Mouse (Mus musculus): Measurements from ENCODE around the gene Cabp4. TPM values are rescaled to one million over a fixed set of nuclear protein-coding genes. Genes with fewer than 3 reads are reported as not detected.
"Not testable (repeated sequence)": the region's sequence is repeated elsewhere in the genome, so short reads cannot be mapped to it uniquely, and the experiment has no call there.

Gene Cabp4
- total RNA-seq, 2 experiments from 2014 or later: not detected

DNA sequence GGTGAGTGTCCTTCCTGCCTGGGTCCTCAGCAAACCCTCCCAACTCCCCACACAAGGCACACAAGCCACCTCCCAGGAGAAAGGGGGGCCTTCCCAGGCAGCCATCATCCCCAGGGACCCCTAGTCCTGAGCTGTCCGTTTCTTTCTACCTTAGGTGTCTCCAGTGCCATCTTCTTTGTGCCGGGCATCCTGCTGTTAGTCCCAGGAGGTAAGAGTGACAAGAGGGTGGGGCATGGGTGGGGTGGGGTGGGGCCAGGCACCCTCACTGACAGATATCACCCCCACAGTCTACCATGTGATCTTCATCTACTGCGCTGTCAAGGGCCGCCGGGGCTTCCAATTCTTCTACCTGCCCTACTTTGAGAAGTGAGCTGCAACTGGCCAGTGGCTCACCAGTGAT, 12.8 kb downstream of the Cabp4 start:
- intact Hi-C loops (cut with DNase I): no loop called here
- DNase-seq (ENCODE audit: low spot score in 2 of 2): no peak

DNA sequence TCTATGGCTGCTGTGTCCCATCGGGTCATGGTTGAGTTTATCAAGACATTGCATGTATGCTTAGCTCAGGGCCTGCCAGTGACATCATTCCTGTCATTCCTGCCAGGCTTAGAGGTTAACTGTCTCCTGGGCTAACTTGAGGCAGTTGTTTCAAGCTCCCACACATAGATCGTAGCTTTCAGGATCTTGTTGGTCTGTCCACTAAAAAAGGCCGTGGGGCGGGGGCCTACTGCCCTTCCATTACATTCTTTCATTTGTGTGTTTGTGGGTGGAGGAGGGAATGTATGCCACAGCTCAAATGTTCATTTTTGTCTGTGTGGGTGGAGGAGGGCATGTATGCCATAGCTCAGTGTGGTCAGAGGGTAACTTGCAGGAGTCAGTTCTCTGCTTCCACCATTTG, 13.7 kb downstream of the Cabp4 start:
- intact Hi-C loops (cut with DNase I): no loop called here
- no peak for DNase-seq (ENCODE audit: low spot score in 2 of 2)

DNA sequence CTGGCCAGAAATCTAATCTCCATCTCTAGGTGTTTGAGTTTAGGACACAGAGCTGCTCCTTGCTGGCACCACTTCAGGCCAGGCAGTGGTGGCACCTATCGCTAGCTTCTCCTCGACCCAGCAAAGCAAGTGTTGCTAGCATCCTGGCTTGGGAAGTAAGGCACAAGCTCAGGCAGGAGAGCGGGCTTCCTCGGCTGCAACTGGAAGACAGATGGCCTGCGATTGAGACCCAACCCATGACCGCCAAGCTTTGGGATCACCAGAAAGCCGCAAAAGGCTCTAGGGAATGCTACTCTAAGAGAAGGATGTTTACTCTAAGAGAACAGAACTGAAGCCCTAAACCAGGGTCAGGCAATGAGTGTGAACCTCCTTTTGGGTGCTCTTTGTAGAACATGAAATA, 14.4 kb downstream of the Cabp4 start:
- no peak for DNase-seq (ENCODE audit: low spot score in 2 of 2)
- intact Hi-C loops (cut with DNase I): loop anchor here (5.0 kb wide), 2 partner anchors 63 to 103 kb away; partner anchors contain the start of genes Pold4, Ppp1ca and Tbc1d10c

DNA sequence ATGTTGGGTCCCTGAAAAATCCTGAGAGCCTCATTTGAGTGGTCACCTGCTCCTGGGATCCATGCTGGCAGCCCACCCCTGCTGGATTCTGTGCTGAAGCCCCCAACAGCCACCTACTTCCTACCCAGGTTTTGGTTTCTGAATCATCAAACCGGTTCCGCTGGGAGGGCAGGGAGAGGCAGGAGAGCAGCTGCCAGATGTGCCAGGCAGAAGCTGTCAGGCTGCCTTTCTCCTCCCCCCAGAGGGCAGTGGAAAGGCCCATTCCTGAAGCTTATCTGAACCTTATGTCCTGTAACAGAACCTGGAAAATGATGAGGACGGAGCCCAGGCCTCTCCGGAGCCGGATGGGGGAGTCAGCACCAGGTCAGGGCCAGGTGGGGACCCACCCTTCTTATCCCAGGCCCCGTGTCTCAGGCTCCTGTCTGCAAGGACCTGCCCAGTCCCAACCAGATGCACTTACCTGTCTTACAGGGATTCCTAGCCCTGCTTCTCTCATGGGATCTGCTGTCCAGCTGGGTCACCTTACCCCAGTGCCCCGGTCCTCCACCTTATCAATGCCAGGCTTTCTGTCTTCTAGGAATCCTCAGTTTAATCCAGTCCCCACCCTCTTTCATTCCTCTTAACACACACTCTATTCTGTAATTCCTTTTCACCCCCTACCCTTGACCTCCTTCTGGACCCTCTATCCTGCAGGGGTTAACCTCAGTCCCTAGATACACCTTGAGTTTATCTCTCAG, 16.9 kb downstream of the Cabp4 start:
- peak; percentile 27 to 41 for DNase-seq (ENCODE audit: low spot score in 2 of 2)
- intact Hi-C loops (cut with DNase I): loop anchor here (5.0 kb wide), 2 partner anchors 65 to 105 kb away; partner anchors contain the start of genes Pold4, Ppp1ca and Tbc1d10c

DNA sequence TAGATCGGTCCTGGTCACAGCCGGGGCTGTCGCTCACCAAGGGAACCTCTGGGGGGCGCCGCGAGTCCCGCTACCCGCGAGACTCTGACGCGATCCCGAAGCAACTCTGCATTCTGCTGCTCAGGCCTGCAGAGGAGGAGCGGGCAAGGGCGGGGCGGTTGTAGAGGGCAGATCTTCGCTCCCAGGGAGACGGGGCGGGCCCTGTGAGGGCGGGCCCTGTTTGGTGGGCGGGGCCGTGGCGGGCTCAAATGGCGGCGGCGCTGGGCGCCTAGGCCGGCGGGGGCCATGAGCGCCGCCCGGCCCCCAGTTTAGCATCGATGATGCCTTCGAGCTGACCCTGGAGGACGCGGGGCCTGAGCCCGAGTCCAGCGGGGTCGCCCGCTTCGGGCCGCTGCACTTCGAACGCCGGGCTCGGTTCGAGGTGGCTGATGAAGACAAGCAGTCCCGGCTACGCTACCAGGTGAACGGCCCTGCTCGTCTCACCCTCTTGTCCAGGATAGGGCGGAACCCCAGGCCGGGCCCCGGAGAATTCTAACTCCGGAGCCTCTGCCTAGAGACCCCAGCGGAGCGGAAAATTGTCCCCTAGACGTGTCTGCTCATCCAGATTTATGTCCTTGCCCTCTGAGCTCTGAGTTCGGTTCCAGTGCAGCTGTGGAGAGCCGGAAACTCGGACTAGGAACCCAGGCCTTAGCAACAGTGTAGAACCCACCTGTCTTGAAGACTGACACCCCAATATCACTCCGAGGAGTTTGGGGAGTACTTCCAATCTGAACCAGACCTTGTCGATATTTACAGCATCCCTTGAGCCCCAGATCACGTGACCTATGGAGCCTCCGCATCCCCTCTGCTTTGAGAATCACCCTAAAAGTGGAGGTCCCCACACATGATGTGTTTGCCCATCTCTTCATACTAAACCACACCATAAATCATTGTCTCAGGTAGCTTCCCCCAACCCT, 17.8 kb downstream of the Cabp4 start, which contains the start of gene Aip:
TSS of gene Aip (minus strand) at position 118 of the 956 bp plus-strand sequence.
- intact Hi-C loops (cut with DNase I): loop anchor here (2.0 to 5.0 kb wide), 3 partner anchors 37 to 106 kb away; partner anchors contain the start of genes Pold4, Ppp1ca, Rps6kb2 and Tbc1d10c
- DNase-seq (ENCODE audit: low spot score in 2 of 2): peak; percentile 97

DNA sequence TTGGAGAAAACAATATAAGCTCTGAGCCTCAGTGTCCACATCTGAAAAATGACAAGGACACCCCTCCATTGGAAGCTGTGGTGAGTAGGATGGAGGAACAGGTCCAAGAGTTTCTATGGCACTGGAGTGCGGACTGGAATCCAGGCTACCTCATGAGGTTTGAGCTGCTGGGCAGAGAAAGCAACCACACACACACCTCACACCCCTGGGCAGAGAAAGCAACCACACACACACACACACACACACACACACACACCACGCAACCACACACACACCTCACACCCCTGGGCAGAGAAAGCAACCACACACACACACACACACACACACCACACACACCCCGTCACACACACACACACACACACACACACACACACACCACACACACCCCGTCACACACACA, 18.6 kb downstream of the Cabp4 start:
- intact Hi-C loops (cut with DNase I): loop anchor here (2.0 to 5.0 kb wide), 3 partner anchors 38 to 107 kb away; partner anchors contain the start of genes Pold4, Ppp1ca, Rps6kb2 and Tbc1d10c
- DNase-seq (ENCODE audit: low spot score in 2 of 2): not testable (repeated sequence)

DNA sequence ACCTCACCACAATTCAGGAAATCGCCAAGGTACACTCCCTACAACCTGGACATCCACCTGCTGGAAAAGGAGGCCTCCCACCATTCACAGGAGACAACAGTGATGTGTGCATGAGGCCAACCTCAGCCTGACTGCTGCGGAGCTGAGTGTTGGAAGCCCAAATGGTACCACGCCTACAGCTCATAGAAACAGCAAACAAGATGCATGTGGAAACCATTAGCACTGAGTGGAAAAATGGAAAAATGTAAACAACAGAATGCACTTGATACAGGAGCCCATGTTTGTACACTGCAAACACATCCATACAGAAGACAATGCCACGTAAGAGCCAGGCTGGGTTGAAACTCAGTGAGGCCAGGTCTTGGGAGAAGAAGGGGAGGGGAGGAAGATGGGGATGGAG, 19.4 kb downstream of the Cabp4 start:
- intact Hi-C loops (cut with DNase I): loop anchor here (2.0 kb wide), 1 partner anchor 38 kb away; the partner anchor contains the start of gene Rps6kb2
- DNase-seq (ENCODE audit: low spot score in 2 of 2): no peak

DNA sequence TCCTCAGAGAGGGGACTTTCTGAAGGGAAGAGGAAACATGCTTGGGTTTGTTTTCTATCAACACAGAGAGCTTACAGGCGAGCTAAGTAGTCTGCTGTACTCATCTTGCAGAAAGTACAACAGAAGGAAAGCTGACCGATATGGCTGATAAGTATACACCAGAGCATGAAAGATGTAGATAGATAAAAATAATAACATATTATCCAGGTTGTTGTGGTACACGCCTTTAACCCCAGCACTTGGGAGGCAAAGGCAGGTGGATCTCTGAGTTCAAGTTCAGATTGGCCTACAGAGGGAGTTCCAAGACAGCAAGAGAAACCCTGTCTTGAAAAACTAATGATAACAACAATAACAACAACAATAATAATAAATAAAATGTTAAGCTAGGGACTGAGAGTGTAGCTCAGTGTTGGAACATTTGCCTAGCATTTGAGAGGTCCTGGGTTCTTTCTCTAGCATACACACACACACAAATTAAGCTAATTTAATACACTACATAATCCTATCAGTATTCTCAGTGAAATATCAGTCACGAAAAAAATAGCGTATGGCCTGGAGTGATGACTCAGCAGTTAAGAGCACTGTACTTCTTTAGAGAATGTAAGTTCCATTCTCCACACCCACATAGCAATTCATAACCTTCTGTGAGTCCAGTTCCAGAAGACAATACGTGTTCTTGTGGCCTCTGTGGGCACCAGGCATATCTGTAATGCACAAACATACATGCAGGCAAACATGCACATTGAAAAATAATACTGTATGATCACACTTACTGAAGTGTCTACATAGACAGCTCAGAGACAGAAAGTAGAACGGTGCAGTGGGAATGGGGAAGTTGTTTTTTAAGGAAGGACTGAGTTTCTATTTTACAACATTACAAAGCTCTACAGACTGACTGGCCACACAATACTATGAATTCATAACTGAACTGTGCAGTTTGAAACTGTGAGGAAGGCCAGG, 21.1 kb downstream of the Cabp4 start:
- intact Hi-C loops (cut with DNase I): no loop called here
- DNase-seq (ENCODE audit: low spot score in 2 of 2): no peak

DNA sequence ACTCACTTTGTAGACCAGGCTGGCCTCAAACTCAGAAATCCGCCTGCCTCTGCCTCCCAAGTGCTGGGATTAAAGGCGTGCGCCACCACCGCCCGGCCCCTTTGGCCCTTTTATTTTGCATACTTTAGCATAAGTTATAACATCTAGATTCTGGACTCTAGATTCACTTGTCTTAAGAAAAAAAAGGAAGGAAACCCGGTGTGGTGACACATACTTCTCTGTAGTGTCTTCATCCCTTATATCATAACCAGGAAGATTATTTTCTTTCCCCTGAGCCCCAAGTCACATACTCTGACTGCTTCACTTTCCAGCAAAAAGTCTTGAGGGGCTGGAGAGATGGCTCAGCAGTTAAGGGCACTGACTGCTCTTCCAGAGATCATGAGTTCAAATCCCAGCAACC, 21.9 kb downstream of the Cabp4 start:
- intact Hi-C loops (cut with DNase I): not testable (repeated sequence)

DNA sequence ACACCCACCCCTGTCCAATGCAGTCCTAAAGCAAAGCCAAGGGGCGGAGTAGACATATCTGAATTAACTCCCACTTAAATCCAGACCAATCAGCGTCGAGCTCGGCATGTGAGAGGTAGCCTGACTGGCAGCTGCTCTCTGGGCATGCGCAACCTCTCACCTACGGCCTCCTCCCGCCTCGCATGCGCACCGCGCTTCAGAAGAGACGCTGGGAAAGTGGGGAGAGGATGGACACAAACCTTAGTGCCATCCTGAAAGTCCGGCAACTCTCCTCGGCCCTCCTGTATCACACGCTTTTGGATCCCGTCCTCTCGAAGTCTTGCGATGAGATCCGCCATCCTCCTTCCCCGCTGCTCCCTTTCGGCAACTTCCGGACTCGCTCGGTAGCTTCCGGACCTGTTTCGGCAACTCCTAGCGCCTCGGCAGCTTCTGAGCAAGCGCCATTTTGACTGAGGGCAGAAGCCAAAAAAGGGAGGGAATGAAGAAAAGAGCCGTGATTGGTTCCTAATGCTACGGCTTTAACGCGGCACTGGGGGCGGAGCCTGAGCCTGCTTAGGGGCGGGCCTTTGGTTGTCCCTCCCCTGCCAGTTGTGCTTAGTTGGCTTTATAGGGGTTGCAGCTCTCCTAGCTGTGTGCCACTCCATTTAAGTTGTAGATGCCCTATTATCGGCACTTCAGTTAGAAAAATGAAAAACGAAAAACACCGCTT, 22.6 kb downstream of the Cabp4 start:
- intact Hi-C loops (cut with DNase I): no loop called here
- peak; percentile 96 to 98 for DNase-seq (ENCODE audit: low spot score in 2 of 2)

More for the DNA sequence above, 21.9 kb downstream of the Cabp4 start:
- not testable (repeated sequence) for DNase-seq (ENCODE audit: low spot score in 2 of 2)

DNA sequence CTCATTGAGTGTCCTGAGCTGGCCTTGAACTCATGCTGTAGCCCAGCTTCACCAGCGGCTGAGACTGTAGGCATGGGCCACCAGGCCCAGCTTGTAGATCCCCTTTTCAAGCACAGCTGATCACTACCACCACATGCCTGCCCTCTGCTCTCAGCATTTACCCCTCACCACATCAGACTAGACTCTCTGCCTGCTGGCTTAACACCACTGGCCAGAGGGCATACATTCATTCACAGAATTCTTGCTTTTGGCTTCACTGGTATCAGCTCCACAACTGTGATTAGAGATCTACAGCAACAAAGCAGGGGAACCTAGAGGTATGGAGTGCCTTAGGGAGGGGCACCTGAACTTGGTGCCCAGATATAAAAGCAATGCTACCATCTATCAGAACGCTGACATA, 23.3 kb downstream of the Cabp4 start:
- intact Hi-C loops (cut with DNase I): no loop called here
- DNase-seq (ENCODE audit: low spot score in 2 of 2): no peak

DNA sequence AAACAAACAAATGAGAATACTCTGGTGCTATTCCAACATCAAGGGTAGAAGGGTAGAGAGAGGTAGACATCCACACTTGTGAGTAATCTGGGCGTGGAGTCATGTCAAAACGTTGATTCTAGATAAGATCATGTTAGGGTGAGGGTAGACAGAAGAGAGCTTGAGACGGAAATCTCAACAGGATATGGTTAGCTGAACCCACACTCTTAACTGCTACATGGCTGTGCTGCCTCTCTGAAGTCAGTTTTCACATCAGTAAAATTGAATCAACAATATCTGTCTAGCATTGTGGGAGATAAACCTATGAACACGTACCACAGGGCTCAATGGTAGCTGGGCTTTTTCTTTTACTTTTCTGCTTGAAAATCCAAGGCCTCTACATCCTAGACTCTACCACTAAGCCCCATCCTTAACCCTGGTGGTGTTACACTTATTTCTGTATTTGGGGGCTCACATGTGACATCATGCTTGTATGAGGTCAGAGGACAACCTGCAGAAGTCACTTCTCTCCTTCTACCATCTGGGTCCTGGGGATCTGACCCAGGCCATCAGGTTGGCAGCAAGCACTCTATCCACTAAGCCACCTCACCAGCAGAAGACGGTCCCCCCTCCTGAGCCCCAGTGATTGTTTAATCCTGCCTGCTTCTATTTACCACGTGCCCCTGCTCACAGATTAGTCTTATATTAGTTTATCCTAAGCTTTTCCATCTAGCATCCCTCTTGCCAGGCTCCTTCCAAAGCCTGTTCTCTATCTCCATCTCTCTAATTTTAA, 23.9 kb downstream of the Cabp4 start:
- no peak for DNase-seq (ENCODE audit: low spot score in 2 of 2)
- intact Hi-C loops (cut with DNase I): no loop called here

DNA sequence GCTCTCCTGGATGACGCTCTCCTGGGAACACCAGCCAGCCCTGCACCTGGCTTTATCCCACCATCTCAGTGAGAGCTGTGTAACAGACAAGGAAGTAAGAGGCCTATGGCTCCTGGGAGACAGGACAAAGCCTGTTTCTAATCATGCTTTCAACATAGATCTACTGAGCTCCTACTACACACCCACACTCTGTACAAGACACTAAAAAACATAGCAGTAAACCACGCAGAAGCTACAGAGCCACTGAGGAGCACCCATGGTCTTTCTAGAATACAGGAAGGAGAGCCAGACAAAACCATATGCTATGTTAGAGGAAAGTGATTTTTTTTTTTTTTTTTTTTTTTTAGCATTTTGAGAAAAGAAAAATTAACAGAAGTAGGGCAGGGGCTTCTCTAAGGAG, 25.5 kb downstream of the Cabp4 start:
- no peak for DNase-seq (ENCODE audit: low spot score in 2 of 2)
- intact Hi-C loops (cut with DNase I): no loop called here

DNA sequence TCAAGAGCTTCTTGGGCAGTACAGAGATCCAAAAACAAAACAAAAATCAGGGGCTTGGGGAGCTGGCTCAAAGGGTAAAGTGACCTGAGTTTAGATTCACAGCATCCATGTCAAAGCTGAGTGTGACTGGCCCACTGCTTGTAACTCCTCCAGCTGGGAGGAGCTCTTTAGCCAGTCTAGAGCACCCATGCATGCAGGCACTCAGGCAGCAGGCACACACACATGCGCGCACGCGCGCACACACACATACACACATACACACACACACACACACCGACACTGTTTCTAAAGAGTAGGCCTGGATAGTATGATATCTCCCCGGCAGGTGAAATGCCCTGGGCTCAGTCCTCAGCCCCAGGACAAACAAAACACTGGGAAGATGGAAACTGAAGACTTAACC, 26.8 kb downstream of the Cabp4 start:
- intact Hi-C loops (cut with DNase I): no loop called here
- DNase-seq (ENCODE audit: low spot score in 2 of 2): no peak

DNA sequence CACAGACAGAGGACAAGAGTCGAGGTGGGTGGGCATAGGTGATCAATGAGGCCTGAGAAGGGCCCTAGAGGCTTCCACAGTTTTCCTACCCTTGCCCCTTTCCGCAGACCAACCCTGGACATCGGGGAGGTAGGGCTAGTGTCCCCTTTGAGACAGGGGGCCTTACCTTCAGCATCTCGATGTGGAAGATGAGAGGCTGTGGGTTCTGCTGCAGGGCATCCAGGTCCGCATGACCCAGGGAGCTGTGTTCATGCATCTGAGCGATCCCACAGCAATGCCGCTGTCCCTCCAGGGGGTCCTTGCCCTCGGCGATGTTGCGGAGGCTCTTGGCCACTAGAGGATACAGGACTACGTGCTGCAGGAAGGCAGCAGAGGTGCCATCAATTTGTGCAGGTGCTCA, 28.0 kb downstream of the Cabp4 start:
- no peak for DNase-seq (ENCODE audit: low spot score in 2 of 2)
- intact Hi-C loops (cut with DNase I): no loop called here

DNA sequence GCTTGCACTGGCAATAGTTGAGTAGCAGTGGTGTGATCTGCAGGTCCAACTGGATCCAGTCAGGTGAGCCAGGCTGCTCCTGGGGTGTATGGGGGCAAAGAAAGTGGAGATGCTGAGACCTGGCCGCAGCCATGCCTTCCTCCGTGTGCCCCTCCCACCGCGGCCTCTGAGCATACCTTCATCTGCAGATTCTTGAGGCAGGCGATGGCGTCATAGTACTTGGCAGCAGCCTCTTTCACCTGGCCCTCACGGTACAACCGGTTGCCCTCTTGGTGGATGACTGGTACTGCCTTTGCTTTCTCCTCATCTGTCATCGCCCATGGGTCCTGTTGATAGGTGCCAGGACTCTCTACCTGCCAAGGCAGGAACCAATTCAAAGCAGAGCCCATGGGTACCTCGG, 28.7 kb downstream of the Cabp4 start:
- intact Hi-C loops (cut with DNase I): no loop called here
- no peak for DNase-seq (ENCODE audit: low spot score in 2 of 2)

DNA sequence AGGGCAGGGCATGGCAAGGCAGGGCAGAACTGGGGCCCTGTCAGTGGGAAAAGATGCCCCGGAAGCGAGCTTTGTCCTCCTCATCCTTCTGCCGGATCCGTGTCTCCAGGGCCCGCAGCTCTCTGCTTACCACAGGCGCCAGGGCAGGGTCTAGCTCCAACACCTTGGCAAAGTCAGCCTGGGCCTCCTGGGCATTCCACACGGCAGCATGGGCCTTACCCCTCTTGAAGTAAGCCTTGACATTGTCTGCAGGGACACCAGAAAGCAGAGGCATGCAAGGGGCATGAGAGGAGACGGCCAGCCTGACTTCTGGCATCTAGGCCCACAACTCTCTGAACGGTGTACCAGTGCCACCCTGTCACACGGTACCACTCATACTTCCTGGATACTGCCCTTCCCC, 29.3 kb downstream of the Cabp4 start:
- intact Hi-C loops (cut with DNase I): no loop called here

DNA sequence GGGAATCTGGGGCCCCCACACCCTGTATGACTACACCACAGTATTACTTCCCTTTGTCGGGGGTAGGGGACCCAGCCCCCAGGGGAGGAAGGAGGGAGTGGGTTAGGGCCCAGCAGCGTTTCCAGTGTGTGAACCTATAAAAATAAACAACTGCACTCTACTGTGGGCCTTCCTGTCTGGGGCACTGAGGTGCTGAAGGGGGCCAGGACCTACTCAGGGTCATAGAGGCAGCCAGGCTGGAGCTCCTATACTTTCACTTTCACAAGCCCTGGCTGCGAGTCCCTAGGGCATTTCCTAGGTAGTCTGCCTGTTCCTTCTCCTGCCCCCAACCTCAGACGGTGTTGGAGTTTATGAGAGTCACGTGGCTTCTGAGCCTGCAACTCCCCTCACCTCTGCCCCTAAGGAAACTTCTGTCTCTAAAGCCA, 30.0 kb downstream of the Cabp4 start:
- intact Hi-C loops (cut with DNase I): no loop called here
- no peak for DNase-seq (ENCODE audit: low spot score in 2 of 2)

More for the DNA sequence above, 29.3 kb downstream of the Cabp4 start:
- DNase-seq (ENCODE audit: low spot score in 2 of 2): no peak

Measured in left cerebral cortex, postnatal 36 days (tissue).